Mouse (Mus musculus): ENCODE data around the gene Mars2. TPM values are rescaled to one million over a fixed set of nuclear protein-coding genes. Genes with fewer than 3 reads are reported as not detected.

The Mars2 gene
- polyA plus RNA-seq, 1 experiment from 2014 or later, result 3.4 TPM

- no peaks in the 10 kb centered on the region for H3K36me3 ChIP-seq (replicated peaks; ENCODE audit: control insufficient read depth, insufficient read depth)
- H3K4me1 ChIP-seq (replicated peaks; ENCODE audit: control insufficient read depth, insufficient read depth, low read length), result 0 out of 2 replicates have a peak, but pooled peaks cover 3% of the 10 kb centered on the region
- 61% methylated on average over 18 of the region's 18 CpGs for WGBS
- H3K9ac ChIP-seq, result no peak overlapping the region
- no peaks in the 10 kb centered on the region for H3K9me3 ChIP-seq (ENCODE audit: control insufficient read depth, low read length)
- H3K27me3 ChIP-seq (ENCODE audit: control insufficient read depth, insufficient read depth, low read length), result no peaks in the 10 kb centered on the region
- peak; percentile 41; the same call in 1 of the 2 replicates for ATAC-seq (ENCODE audit: low FRiP score)
- 0 out of 2 replicates have a peak overlapping the region, but pooled peaks have one; percentile 18 for H3K27ac ChIP-seq
- no peak overlapping the region for H3K4me3 ChIP-seq (replicated peaks; ENCODE audit: low read length)
- no peak for DNase-seq (ENCODE audit: low spot score)
- H3K4me2 ChIP-seq (replicated peaks), result no peak overlapping the region
These were observed 34.9 kb upstream of the Mars2 start for GRCm38 (mm10) chr1:55201850-55202752.

DNA sequence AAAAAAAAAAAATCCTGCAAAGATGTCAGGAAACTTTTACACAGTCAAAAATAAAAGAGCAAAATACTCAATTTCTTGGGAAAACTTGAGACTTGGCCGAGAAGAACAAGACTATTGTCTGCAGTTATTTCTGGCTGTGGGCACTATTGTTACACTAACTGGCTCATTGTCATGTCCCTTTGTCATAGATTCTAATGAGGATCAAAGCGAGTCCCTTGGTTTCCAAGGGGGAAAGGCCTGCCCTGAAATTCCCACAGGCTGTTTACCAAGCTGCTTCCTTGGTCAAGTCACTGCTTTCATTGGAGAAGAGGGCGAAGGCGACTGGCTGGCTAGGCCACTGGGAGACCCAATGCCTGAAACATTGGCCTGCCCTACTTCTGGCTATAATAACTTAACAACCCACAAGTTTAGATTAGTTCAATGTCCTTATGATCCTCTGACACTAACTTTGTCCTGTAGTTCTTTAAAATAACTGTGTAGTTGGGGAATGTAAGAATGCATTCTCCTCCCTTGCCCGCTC, 31.1 kb upstream of the Mars2 start:
- H3K9me3 ChIP-seq (ENCODE audit: control insufficient read depth, low read length), result no peaks in the 10 kb centered on the region
- ATAC-seq (ENCODE audit: low FRiP score) (no peak), DNase-seq (ENCODE audit: low spot score) (no peak)
- no peaks in the 10 kb centered on the region for H3K36me3 ChIP-seq (replicated peaks; ENCODE audit: control insufficient read depth, insufficient read depth)
- no peak overlapping the region for H3K9ac ChIP-seq
- H3K27ac ChIP-seq, result no peak overlapping the region
- 20% methylated on average over 5 of the region's 5 CpGs for WGBS
- 0 out of 2 replicates have a peak, but pooled peaks cover 3% of the 10 kb centered on the region for H3K4me1 ChIP-seq (replicated peaks; ENCODE audit: control insufficient read depth, insufficient read depth, low read length)
- H3K4me3 ChIP-seq (replicated peaks; ENCODE audit: low read length), result no peak overlapping the region
- no peak overlapping the region for H3K4me2 ChIP-seq (replicated peaks)
- no peaks in the 10 kb centered on the region for H3K27me3 ChIP-seq (ENCODE audit: control insufficient read depth, insufficient read depth, low read length)

GRCm38 (mm10) chr1:55207561-55207960, 29.4 kb upstream of the Mars2 start:
- 86% methylated on average over 6 of the region's 6 CpGs for WGBS
- no peaks in the 10 kb centered on the region for H3K4me1 ChIP-seq (replicated peaks; ENCODE audit: control insufficient read depth, insufficient read depth, low read length)
- no peak for ATAC-seq (ENCODE audit: low FRiP score)
- no peak overlapping the region for H3K27ac ChIP-seq
- H3K27me3 ChIP-seq (ENCODE audit: control insufficient read depth, insufficient read depth, low read length), result no peaks in the 10 kb centered on the region
- no peak overlapping the region for H3K4me3 ChIP-seq (replicated peaks; ENCODE audit: low read length)
- H3K36me3 ChIP-seq (replicated peaks; ENCODE audit: control insufficient read depth, insufficient read depth), result no peaks in the 10 kb centered on the region
- no peak for DNase-seq (ENCODE audit: low spot score)
- H3K9ac ChIP-seq, result no peak overlapping the region
- H3K4me2 ChIP-seq (replicated peaks), result no peak overlapping the region
- no peaks in the 10 kb centered on the region for H3K9me3 ChIP-seq (ENCODE audit: control insufficient read depth, low read length)

- no peak overlapping the region for H3K4me3 ChIP-seq (replicated peaks; ENCODE audit: low read length)
- H3K9me3 ChIP-seq (ENCODE audit: control insufficient read depth, low read length), result no peaks in the 10 kb centered on the region
- WGBS, result 84% methylated on average over 5 of the region's 5 CpGs
- no peak overlapping the region for H3K9ac ChIP-seq
- no peaks in the 10 kb centered on the region for H3K27me3 ChIP-seq (ENCODE audit: control insufficient read depth, insufficient read depth, low read length)
- H3K4me2 ChIP-seq (replicated peaks), result no peak overlapping the region
- ATAC-seq (ENCODE audit: low FRiP score), result no peak
- 0 out of 2 replicates have a peak overlapping the region, but pooled peaks have one; percentile 43 for H3K27ac ChIP-seq
- H3K36me3 ChIP-seq (replicated peaks; ENCODE audit: control insufficient read depth, insufficient read depth), result no peaks in the 10 kb centered on the region
- no peak for DNase-seq (ENCODE audit: low spot score)
- no peaks in the 10 kb centered on the region for H3K4me1 ChIP-seq (replicated peaks; ENCODE audit: control insufficient read depth, insufficient read depth, low read length)
These were observed 28.4 kb upstream of the Mars2 start for GRCm38 (mm10) chr1:55208500-55209140.

DNA sequence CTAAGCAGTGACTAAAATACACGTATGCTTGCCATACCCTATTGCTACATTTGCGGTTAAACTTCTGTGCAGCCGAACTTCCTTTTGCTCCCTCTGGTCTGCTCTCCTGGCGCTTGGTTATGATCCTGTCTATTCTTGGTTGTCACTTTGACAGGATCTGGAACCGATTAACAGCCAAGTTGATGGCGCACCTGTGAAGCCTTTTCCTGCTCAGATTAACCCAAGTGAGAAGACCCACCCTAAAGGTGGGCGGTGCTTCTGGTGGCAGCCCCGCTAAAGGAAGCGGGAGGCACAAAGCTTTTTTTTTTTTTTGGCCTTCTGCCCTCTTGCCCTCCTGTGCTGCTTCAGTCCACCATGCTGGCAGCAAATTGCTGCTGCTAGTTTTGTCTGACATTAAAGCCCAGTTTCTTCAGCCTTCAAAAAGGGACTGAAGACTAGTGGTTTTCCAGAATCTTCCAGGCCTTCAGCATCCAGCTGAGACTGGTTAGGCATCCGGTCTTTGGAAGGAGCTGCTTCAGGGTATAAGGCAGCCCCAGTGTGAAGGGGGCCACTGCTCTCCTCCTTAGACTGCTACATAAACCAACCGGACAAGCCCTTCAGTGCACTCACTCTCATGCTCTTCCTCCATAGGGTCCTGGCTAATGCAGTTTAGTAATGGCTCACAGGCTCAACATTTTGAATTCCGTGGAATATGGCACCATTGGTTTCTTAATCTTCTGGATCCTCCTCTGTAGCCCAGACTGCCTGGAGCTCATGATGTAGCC, 26.6 kb upstream of the Mars2 start:
- Histone ChIP-seq H3K4me3 (replicated peaks; ENCODE audit: low read length) (no peak overlapping the region), H3K9ac (no peak overlapping the region), H3K27me3 (ENCODE audit: control insufficient read depth, insufficient read depth, low read length) (no peaks in the 10 kb centered on the region), H3K9me3 (ENCODE audit: control insufficient read depth, low read length) (no peaks in the 10 kb centered on the region), H3K27ac (no peak overlapping the region), H3K4me2 (replicated peaks) (no peak overlapping the region), H3K4me1 (replicated peaks; ENCODE audit: control insufficient read depth, insufficient read depth, low read length) (no peaks in the 10 kb centered on the region), H3K36me3 (replicated peaks; ENCODE audit: control insufficient read depth, insufficient read depth) (no peaks in the 10 kb centered on the region)
- ATAC-seq (ENCODE audit: low FRiP score) (no peak), DNase-seq (ENCODE audit: low spot score) (no peak)
- 60% methylated on average over 12 of the region's 12 CpGs for WGBS

GRCm38 (mm10) chr1:55211081-55211480, 25.9 kb upstream of the Mars2 start:
- no peaks in the 10 kb centered on the region for H3K4me1 ChIP-seq (replicated peaks; ENCODE audit: control insufficient read depth, insufficient read depth, low read length)
- DNase-seq (ENCODE audit: low spot score) (no peak), ATAC-seq (ENCODE audit: low FRiP score) (no peak)
- 77% methylated on average over 8 of the region's 8 CpGs for WGBS
- no peak overlapping the region for H3K4me3 ChIP-seq (replicated peaks; ENCODE audit: low read length)
- H3K9ac ChIP-seq, result no peak overlapping the region
- no peaks in the 10 kb centered on the region for H3K36me3 ChIP-seq (replicated peaks; ENCODE audit: control insufficient read depth, insufficient read depth)
- H3K27ac ChIP-seq, result no peak overlapping the region
- no peaks in the 10 kb centered on the region for H3K9me3 ChIP-seq (ENCODE audit: control insufficient read depth, low read length)
- H3K27me3 ChIP-seq (ENCODE audit: control insufficient read depth, insufficient read depth, low read length), result no peaks in the 10 kb centered on the region
- H3K4me2 ChIP-seq (replicated peaks), result no peak overlapping the region

DNA sequence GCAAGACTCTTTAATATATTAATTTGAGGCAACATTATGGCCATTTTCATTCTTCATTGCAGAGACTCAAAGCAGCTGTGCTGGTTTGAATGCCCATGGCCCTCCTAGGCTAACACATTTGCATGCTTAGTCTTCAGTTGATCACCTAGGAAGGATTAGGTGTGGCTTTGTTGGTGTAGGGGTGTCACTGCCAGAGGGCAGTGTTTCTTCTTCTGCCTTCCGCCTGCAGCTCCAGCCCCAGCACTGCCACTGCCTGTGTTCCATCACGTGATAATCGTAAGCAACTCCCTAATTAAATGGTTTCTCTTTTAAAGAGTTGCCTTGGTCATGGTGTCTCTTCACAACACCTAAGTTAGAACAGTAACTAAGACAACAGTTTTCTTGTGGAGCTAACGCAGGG, 24.2 kb upstream of the Mars2 start:
- Histone ChIP-seq H3K27ac (no peak overlapping the region), H3K9ac (no peak overlapping the region), H3K4me3 (replicated peaks; ENCODE audit: low read length) (no peak overlapping the region), H3K4me1 (replicated peaks; ENCODE audit: control insufficient read depth, insufficient read depth, low read length) (no peaks in the 10 kb centered on the region), H3K9me3 (ENCODE audit: control insufficient read depth, low read length) (no peaks in the 10 kb centered on the region), H3K27me3 (ENCODE audit: control insufficient read depth, insufficient read depth, low read length) (no peaks in the 10 kb centered on the region), H3K4me2 (replicated peaks) (no peak overlapping the region), H3K36me3 (replicated peaks; ENCODE audit: control insufficient read depth, insufficient read depth) (no peaks in the 10 kb centered on the region)
- 86% methylated on average over 4 of the region's 4 CpGs for WGBS
- DNase-seq (ENCODE audit: low spot score) (no peak), ATAC-seq (ENCODE audit: low FRiP score) (no peak)

- Histone ChIP-seq H3K4me2 (replicated peaks) (no peak overlapping the region), H3K27ac (no peak overlapping the region), H3K4me1 (replicated peaks; ENCODE audit: control insufficient read depth, insufficient read depth, low read length) (no peaks in the 10 kb centered on the region), H3K4me3 (replicated peaks; ENCODE audit: low read length) (no peak overlapping the region), H3K36me3 (replicated peaks; ENCODE audit: control insufficient read depth, insufficient read depth) (no peaks in the 10 kb centered on the region), H3K27me3 (ENCODE audit: control insufficient read depth, insufficient read depth, low read length) (no peaks in the 10 kb centered on the region), H3K9ac (no peak overlapping the region), H3K9me3 (ENCODE audit: control insufficient read depth, low read length) (no peaks in the 10 kb centered on the region)
- ATAC-seq (ENCODE audit: low FRiP score), result no peak
- 84% methylated on average over 6 of the region's 6 CpGs for WGBS
- no peak for DNase-seq (ENCODE audit: low spot score)
These were observed 23.5 kb upstream of the Mars2 start for GRCm38 (mm10) chr1:55213475-55213874.

DNA sequence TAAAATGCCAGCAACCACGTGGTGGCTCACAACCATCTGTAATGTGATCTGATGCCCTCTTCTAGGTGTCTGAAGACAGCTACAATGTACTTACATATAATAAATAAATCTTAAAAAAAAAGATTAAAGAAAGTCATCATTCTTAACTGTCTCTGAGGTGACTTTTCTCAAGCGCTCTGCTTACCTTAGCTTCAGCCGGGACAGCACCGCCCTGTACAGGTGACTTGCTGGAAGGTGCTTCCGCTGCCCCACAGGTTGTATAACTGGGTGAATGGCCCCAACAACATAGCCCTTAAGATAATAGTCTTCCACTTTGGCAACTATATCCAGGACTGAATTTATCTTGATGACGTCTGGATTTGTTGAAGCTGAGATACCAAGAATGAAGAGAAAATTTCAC, 23.0 kb upstream of the Mars2 start:
- WGBS, result 92% methylated on average over 6 of the region's 6 CpGs

More for the DNA sequence above, 23.0 kb upstream of the Mars2 start:
- H3K4me2 ChIP-seq (replicated peaks), result no peak overlapping the region
- DNase-seq (ENCODE audit: low spot score), result no peak
- H3K9ac ChIP-seq, result no peak overlapping the region
- H3K4me3 ChIP-seq (replicated peaks; ENCODE audit: low read length), result no peak overlapping the region
- H3K4me1 ChIP-seq (replicated peaks; ENCODE audit: control insufficient read depth, insufficient read depth, low read length), result no peaks in the 10 kb centered on the region
- ATAC-seq (ENCODE audit: low FRiP score), result no peak
- no peaks in the 10 kb centered on the region for H3K9me3 ChIP-seq (ENCODE audit: control insufficient read depth, low read length)
- no peaks in the 10 kb centered on the region for H3K27me3 ChIP-seq (ENCODE audit: control insufficient read depth, insufficient read depth, low read length)
- no peak overlapping the region for H3K27ac ChIP-seq
- H3K36me3 ChIP-seq (replicated peaks; ENCODE audit: control insufficient read depth, insufficient read depth), result no peaks in the 10 kb centered on the region
